Mouse (Mus musculus): ENCODE results near the gene Atp6v1fnb.

DNA sequence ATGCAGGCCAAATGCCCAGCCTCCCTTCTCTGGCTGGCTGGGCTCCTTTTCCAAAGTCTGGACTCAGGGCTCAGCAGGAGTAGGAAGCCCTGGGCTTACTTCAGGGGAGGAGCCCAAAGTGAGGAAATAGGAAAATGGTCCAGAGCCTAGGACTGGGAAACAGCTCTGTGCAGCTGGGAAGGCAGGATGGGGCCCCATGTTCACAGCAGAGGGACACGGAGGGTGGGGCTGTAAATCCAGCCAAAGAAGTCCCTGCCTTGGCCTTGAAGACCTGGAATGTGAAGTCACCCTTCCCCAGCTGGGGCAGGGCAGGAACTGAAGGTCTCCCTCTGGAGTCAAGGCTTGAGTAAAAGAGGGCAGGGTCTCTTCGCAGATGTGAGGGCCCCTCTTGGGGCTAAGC lies 37.8 kb downstream of the Atp6v1fnb start:
- TF ChIP-seq FLI1 (IDR thresholded peaks at IDR 0.05; ENCODE audit: low read length) (no peak), GATA1 (IDR thresholded peaks at IDR 0.05; ENCODE audit: borderline replicate concordance, low read length) (no peak)

Data from megakaryocyte, embryonic 14.5 days (primary cell).